12 mouse cellular contexts compared by ENCODE assay signal in genomic region chr11:83802166-83802565, GRCm38 (mm10). TPM values are rescaled to one million over a fixed set of nuclear protein-coding genes. Genes with fewer than 3 reads are reported as not detected.
DNase-seq lines count a peak whose midpoint lies in the region; ATAC-seq and TF ChIP-seq lines count a peak whose summit lies in the region.
"Had no signal": no experiment of that assay in that cellular context is flagged by ENCODE, and none has a peak within 500 bp of the region (broad histone marks: within the 10 kb centered on the region; RNA-seq: fewer than 3 reads in every experiment).

No protein-coding gene starts in this region.

- peak; percentile 68 to 74 for DNase-seq in cerebellum, postnatal 10 days
- DNase-seq in cerebellum, adult 8-10 months, result no peak
- peak; percentile 68 for DNase-seq in midbrain, postnatal 0 days (ENCODE audit: low spot score)
- peak; percentile 76 for DNase-seq in hindbrain, postnatal 0 days (ENCODE audit: low spot score)
- DNase-seq in stomach, postnatal 0 days (ENCODE audit: low spot score), result no peak
- DNase-seq: liver, embryonic 13.5 days had no signal

- WGBS in midbrain, postnatal 0 days, result 69% methylated on average over 8 of the region's 8 CpGs
- 69% methylated on average over 8 of the region's 8 CpGs for WGBS in midbrain, embryonic 13.5 days
- 69% methylated on average over 8 of the region's 8 CpGs for WGBS in hindbrain, postnatal 0 days
- WGBS in stomach, postnatal 0 days, result 68% methylated on average over 8 of the region's 8 CpGs
- 70% methylated on average over 8 of the region's 8 CpGs for WGBS in forebrain, embryonic 13.5 days

- H3K27me3 ChIP-seq in midbrain, postnatal 0 days (ENCODE audit: insufficient read depth, low read length), result no peaks in the 10 kb centered on the region; the same call in 1 of the 2 replicates
- H3K27me3 ChIP-seq in midbrain, embryonic 13.5 days, result no peaks in the 10 kb centered on the region
- H3K27me3 ChIP-seq in hindbrain, postnatal 0 days (ENCODE audit: insufficient read depth, low read length), result no peaks in the 10 kb centered on the region
- H3K27me3 ChIP-seq in stomach, postnatal 0 days (ENCODE audit: control insufficient read depth, insufficient read depth, low read length), result no peaks in the 10 kb centered on the region
- H3K27me3 ChIP-seq in forebrain, embryonic 13.5 days, result no peaks in the 10 kb centered on the region
- H3K27me3 ChIP-seq: liver, embryonic 13.5 days had no signal

- H3K4me1 ChIP-seq in midbrain, postnatal 0 days (ENCODE audit: insufficient read depth, low read length), result no peaks in the 10 kb centered on the region
- H3K4me1 ChIP-seq in midbrain, embryonic 13.5 days (replicated peaks), result no peaks in the 10 kb centered on the region
- no peaks in the 10 kb centered on the region for H3K4me1 ChIP-seq in hindbrain, postnatal 0 days (ENCODE audit: insufficient read depth, low read length)
- H3K4me1 ChIP-seq in stomach, postnatal 0 days (replicated peaks; ENCODE audit: control insufficient read depth, insufficient read depth), result no peaks in the 10 kb centered on the region
- H3K4me1 ChIP-seq in forebrain, embryonic 13.5 days, result no peaks in the 10 kb centered on the region
- H3K4me1 ChIP-seq: liver, embryonic 13.5 days had no signal

- H3K9ac ChIP-seq in midbrain, postnatal 0 days (replicated peaks; ENCODE audit: low read length, poor library complexity, severe bottlenecking), result no peak overlapping the region
- H3K9ac ChIP-seq in midbrain, embryonic 13.5 days (replicated peaks), result no peak overlapping the region
- no peak overlapping the region for H3K9ac ChIP-seq in hindbrain, postnatal 0 days (replicated peaks; ENCODE audit: low read length)
- no peak overlapping the region for H3K9ac ChIP-seq in stomach, postnatal 0 days (ENCODE audit: low read length)
- H3K9ac ChIP-seq in forebrain, embryonic 13.5 days, result no peak overlapping the region
- H3K9ac ChIP-seq: liver, embryonic 13.5 days had no signal

- no peak overlapping the region for H3K4me2 ChIP-seq in midbrain, postnatal 0 days (ENCODE audit: low read depth, low read length, poor library complexity, severe bottlenecking)
- no peak overlapping the region for H3K4me2 ChIP-seq in midbrain, embryonic 13.5 days (replicated peaks)
- H3K4me2 ChIP-seq in hindbrain, postnatal 0 days (ENCODE audit: low read depth, low read length), result no peak overlapping the region
- H3K4me2 ChIP-seq in stomach, postnatal 0 days (replicated peaks; ENCODE audit: low read depth), result no peak overlapping the region
- no peak overlapping the region for H3K4me2 ChIP-seq in forebrain, embryonic 13.5 days
- H3K4me2 ChIP-seq: liver, embryonic 13.5 days had no signal

- no peak for ATAC-seq in midbrain, postnatal 0 days (ENCODE audit: low FRiP score)
- no peak for ATAC-seq in midbrain, embryonic 13.5 days
- no peak for ATAC-seq in hindbrain, postnatal 0 days
- no peak for ATAC-seq in stomach, postnatal 0 days (ENCODE audit: low FRiP score, low TSS enrichment)
- ATAC-seq in frontal cortex, adult (ENCODE audit: low TSS enrichment), result no peak
- ATAC-seq in forebrain, embryonic 13.5 days, result no peak

- no peaks in the 10 kb centered on the region for H3K9me3 ChIP-seq in midbrain, postnatal 0 days (ENCODE audit: low read length)
- H3K9me3 ChIP-seq in midbrain, embryonic 13.5 days, result no peaks in the 10 kb centered on the region
- no peaks in the 10 kb centered on the region for H3K9me3 ChIP-seq in hindbrain, postnatal 0 days (ENCODE audit: low read length)
- H3K9me3 ChIP-seq in stomach, postnatal 0 days (ENCODE audit: control insufficient read depth, low read length), result no peaks in the 10 kb centered on the region
- no peaks in the 10 kb centered on the region; the same call in 1 of the 2 replicates for H3K9me3 ChIP-seq in forebrain, embryonic 13.5 days (replicated peaks)
- H3K9me3 ChIP-seq: liver, embryonic 13.5 days had no signal

- no peaks in the 10 kb centered on the region for H3K36me3 ChIP-seq in midbrain, postnatal 0 days (ENCODE audit: insufficient read depth, low read length)
- H3K36me3 ChIP-seq in midbrain, embryonic 13.5 days, result no peaks in the 10 kb centered on the region
- H3K36me3 ChIP-seq in hindbrain, postnatal 0 days (ENCODE audit: insufficient read depth, low read length), result no peaks in the 10 kb centered on the region
- H3K36me3 ChIP-seq in stomach, postnatal 0 days (ENCODE audit: control insufficient read depth, insufficient read depth, low read length), result no peaks in the 10 kb centered on the region
- H3K36me3 ChIP-seq in forebrain, embryonic 13.5 days (ENCODE audit: poor library complexity, severe bottlenecking), result no peaks in the 10 kb centered on the region
- H3K36me3 ChIP-seq: liver, embryonic 13.5 days had no signal

- no peak overlapping the region for H3K4me3 ChIP-seq in midbrain, postnatal 0 days (ENCODE audit: low read depth, low read length)
- no peak overlapping the region for H3K4me3 ChIP-seq in midbrain, embryonic 13.5 days (replicated peaks)
- H3K4me3 ChIP-seq in hindbrain, postnatal 0 days (ENCODE audit: low read length), result no peak overlapping the region
- no peak overlapping the region for H3K4me3 ChIP-seq in stomach, postnatal 0 days (ENCODE audit: low read depth, low read length)
- no peak overlapping the region for H3K4me3 ChIP-seq in forebrain, embryonic 13.5 days
- H3K4me3 ChIP-seq: erythroblast, embryonic 14.5 days; liver, embryonic 13.5 days had no signal

- TF ChIP-seq EP300 in stomach, postnatal 0 days (optimal IDR thresholded peaks at IDR 0.05), result no peak

- H3K27ac ChIP-seq in midbrain, postnatal 0 days (ENCODE audit: low read depth, low read length), result no peak overlapping the region
- H3K27ac ChIP-seq in midbrain, embryonic 13.5 days, result no peak overlapping the region
- H3K27ac ChIP-seq in hindbrain, postnatal 0 days, result no peak overlapping the region
- H3K27ac ChIP-seq in stomach, postnatal 0 days (replicated peaks), result no peak overlapping the region
- no peak overlapping the region for H3K27ac ChIP-seq in forebrain, embryonic 13.5 days
- H3K27ac ChIP-seq: liver, embryonic 13.5 days had no signal

- peak; percentile 68 for TF ChIP-seq CTCF in midbrain, postnatal 0 days (IDR thresholded peaks at IDR 0.05)
- peak; percentile 72 for TF ChIP-seq CTCF in hindbrain, postnatal 0 days (IDR thresholded peaks at IDR 0.05; ENCODE audit: low read depth)
- peak; percentile 78 for TF ChIP-seq CTCF in stomach, postnatal 0 days (IDR thresholded peaks at IDR 0.05; ENCODE audit: low read depth)

RNA-seq across cellular contexts. Expression of gene Hnf1b, which starts 47.7 kb away (rescaled TPM):
- not detected in 2 replicates for total RNA-seq in midbrain, postnatal 0 days (2014; rRNA removed)
- polyA plus RNA-seq in midbrain, postnatal 0 days (2015; fragmentation: Nextera tagmentation; extraction: Ambion mirVana), result 0.22 and 0.31 TPM in 2 replicates
- 0.10 TPM in 1 of 2 replicates, not detected in the other for polyA plus RNA-seq in midbrain, embryonic 13.5 days (2015; fragmentation: Nextera tagmentation; extraction: Ambion mirVana)
- total RNA-seq in hindbrain, postnatal 0 days (2014; rRNA removed), result not detected in 2 replicates
- 0.30 and 0.40 TPM in 2 replicates for polyA plus RNA-seq in hindbrain, postnatal 0 days (2015; fragmentation: Nextera tagmentation; extraction: Ambion mirVana)
- polyA plus RNA-seq in stomach, postnatal 0 days (2015; fragmentation: Nextera tagmentation; extraction: Ambion mirVana), result 4.8 and 5.0 TPM in 2 replicates
- not detected in 2 replicates for polyA plus RNA-seq in forebrain, embryonic 13.5 days (2015; fragmentation: Nextera tagmentation; extraction: Ambion mirVana)
- polyA plus RNA-seq: erythroblast, embryonic 14.5 days had no signal

RNA-seq across cellular contexts. Expression of gene Heatr6, which starts 48.7 kb away (rescaled TPM):
- 24.8 and 31.9 TPM in 2 replicates for total RNA-seq in midbrain, postnatal 0 days (2014; rRNA removed)
- 22.0 and 25.9 TPM in 2 replicates for polyA plus RNA-seq in midbrain, postnatal 0 days (2015; fragmentation: Nextera tagmentation; extraction: Ambion mirVana)
- 41.7 and 44.5 TPM in 2 replicates for polyA plus RNA-seq in midbrain, embryonic 13.5 days (2015; fragmentation: Nextera tagmentation; extraction: Ambion mirVana)
- 24.6 and 28.5 TPM in 2 replicates for total RNA-seq in hindbrain, postnatal 0 days (2014; rRNA removed)
- 25.8 and 26.2 TPM in 2 replicates for polyA plus RNA-seq in hindbrain, postnatal 0 days (2015; fragmentation: Nextera tagmentation; extraction: Ambion mirVana)
- polyA plus RNA-seq in stomach, postnatal 0 days (2015; fragmentation: Nextera tagmentation; extraction: Ambion mirVana), result 8.6 and 9.2 TPM in 2 replicates
- polyA plus RNA-seq in forebrain, embryonic 13.5 days (2015; fragmentation: Nextera tagmentation; extraction: Ambion mirVana), result 39.1 and 40.6 TPM in 2 replicates

RNA-seq across cellular contexts. Expression of gene Wfdc21, which starts 55.4 kb away (rescaled TPM):
- not detected in 2 replicates for total RNA-seq in midbrain, postnatal 0 days (2014; rRNA removed)
- not detected in 2 replicates for polyA plus RNA-seq in midbrain, postnatal 0 days (2015; fragmentation: Nextera tagmentation; extraction: Ambion mirVana)
- 0.43 TPM in 1 of 2 replicates, not detected in the other for polyA plus RNA-seq in midbrain, embryonic 13.5 days (2015; fragmentation: Nextera tagmentation; extraction: Ambion mirVana)
- not detected in 2 replicates for total RNA-seq in hindbrain, postnatal 0 days (2014; rRNA removed)
- 0.78 TPM in 1 of 2 replicates, not detected in the other for polyA plus RNA-seq in hindbrain, postnatal 0 days (2015; fragmentation: Nextera tagmentation; extraction: Ambion mirVana)
- 3.1 and 3.4 TPM in 2 replicates for polyA plus RNA-seq in stomach, postnatal 0 days (2015; fragmentation: Nextera tagmentation; extraction: Ambion mirVana)
- not detected in 2 replicates for polyA plus RNA-seq in forebrain, embryonic 13.5 days (2015; fragmentation: Nextera tagmentation; extraction: Ambion mirVana)
- total RNA-seq: ES-E14 had no signal
- polyA plus RNA-seq: erythroblast, embryonic 14.5 days; small intestine, adult 2 months had no signal

Comparison
In these comparisons a context has a peak if more than half of its experiments do, and no peak if none do; other contexts are left out.
1. DNase-seq: peak in cerebellum, postnatal 10 days (2 of 2), midbrain, postnatal 0 days (single experiment) and hindbrain, postnatal 0 days (single experiment); none in cerebellum, adult 8-10 months (single experiment) and stomach, postnatal 0 days (single experiment).
2. Peak in every context shown above with its lines, with median percentiles within 50 percentile points of each other: CTCF ChIP-seq.